Mouse (Mus musculus) heart, adult 11 months (tissue): ENCODE measurements around the gene Htr6.

Source experiments
- DNase-seq: peaks from one replicate; pipeline ENCODE4 v3.0.0; 2022

Htr6 gene

GRCm38 (mm10) chr4:139075041-139075711 lies at the start of gene Htr6:
Htr6 (minus strand) TSS chr4:139075570.
- no peak for DNase-seq

- no peak for DNase-seq
These were observed 49.6 kb upstream of the Htr6 start for GRCm38 (mm10) chr4:139124940-139125339.

GRCm38 (mm10) chr4:139122557-139122956 lies 47.2 kb upstream of the Htr6 start:
- DNase-seq = no peak

GRCm38 (mm10) chr4:139120998-139121397 lies 45.6 kb upstream of the Htr6 start:
- no peak for DNase-seq

GRCm38 (mm10) chr4:139120281-139120814 lies 45.0 kb upstream of the Htr6 start:
- DNase-seq = no peak

GRCm38 (mm10) chr4:139116356-139117063 lies 41.1 kb upstream of the Htr6 start:
- no peak for DNase-seq

GRCm38 (mm10) chr4:139115721-139116120 lies 40.4 kb upstream of the Htr6 start:
- DNase-seq = no peak

GRCm38 (mm10) chr4:139112482-139112881 lies 37.1 kb upstream of the Htr6 start:
- DNase-seq = no peak

- DNase-seq = no peak
These were observed 36.1 kb upstream of the Htr6 start for GRCm38 (mm10) chr4:139111421-139111820.

GRCm38 (mm10) chr4:139110858-139111257 lies 35.5 kb upstream of the Htr6 start:
- no peak for DNase-seq

- no peak for DNase-seq
These were observed 30.1 kb upstream of the Htr6 start for GRCm38 (mm10) chr4:139105453-139105852.

- DNase-seq = peak; percentile 68
These were observed 26.2 kb upstream of the Htr6 start for GRCm38 (mm10) chr4:139101546-139101945.

- DNase-seq = no peak
These were observed 25.0 kb upstream of the Htr6 start for GRCm38 (mm10) chr4:139100326-139100725.

- no peak for DNase-seq
These were observed 20.8 kb upstream of the Htr6 start for GRCm38 (mm10) chr4:139096201-139096600.

GRCm38 (mm10) chr4:139095406-139095805 lies 20.0 kb upstream of the Htr6 start:
- no peak for DNase-seq

- no peak for DNase-seq
These were observed 17.8 kb upstream of the Htr6 start for GRCm38 (mm10) chr4:139093196-139093530.

- DNase-seq = peak; percentile 97
These were observed 17.2 kb upstream of the Htr6 start, which contains the start of gene Nbl1 for GRCm38 (mm10) chr4:139092356-139093195. Nbl1 (minus strand) TSS chr4:139092993.

- DNase-seq = peak; percentile 94
These were observed 16.3 kb upstream of the Htr6 start for GRCm38 (mm10) chr4:139091478-139092355.

GRCm38 (mm10) chr4:139091066-139091465 lies 15.7 kb upstream of the Htr6 start:
- DNase-seq = peak; percentile 93

- DNase-seq = peak; percentile 96
These were observed 15.1 kb upstream of the Htr6 start for GRCm38 (mm10) chr4:139090303-139090940.

GRCm38 (mm10) chr4:139088982-139089671 lies 13.8 kb upstream of the Htr6 start:
- no peak for DNase-seq
